Mouse (Mus musculus): Measurements from ENCODE around the gene Fkbp3.

The Fkbp3 gene

DNA sequence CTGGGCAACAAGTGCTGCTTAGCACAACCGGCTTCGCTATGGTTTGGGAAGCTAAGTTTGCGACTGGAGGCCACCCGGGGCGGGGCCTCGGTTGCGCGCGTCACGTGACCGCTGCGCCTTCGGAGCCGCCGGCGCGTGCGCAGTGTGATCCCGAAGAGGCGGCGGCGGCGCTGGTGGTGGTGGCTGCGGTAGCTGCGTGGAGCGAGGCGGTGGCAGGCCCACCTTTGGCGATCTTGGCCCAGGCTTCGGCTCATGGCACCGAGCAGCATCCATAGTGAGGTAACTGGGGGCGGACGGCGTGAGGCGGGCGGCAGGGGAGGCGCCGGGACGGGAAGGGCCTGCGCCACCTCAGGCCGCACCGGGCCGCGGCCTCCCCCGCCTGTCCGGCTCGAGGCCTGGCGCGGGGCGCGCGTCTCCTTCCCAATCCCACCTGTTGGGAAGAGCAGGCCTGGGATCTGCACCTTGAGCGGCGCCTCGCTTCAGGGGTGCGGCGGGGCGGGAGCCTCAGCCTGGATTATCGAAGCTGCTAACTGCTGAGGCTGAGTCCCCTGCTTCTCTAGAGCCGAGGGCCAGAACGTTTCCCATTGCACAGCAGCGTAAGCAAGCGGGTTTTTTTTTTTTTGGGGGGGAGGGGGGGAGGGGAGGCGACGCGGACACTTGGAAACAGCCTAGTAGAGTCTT, 37.5 kb downstream of the Fkbp3 start, which contains the start of gene Prpf39:
Prpf39 (plus strand) TSS at position 144 of the 681 bp plus-strand sequence.
- DNase-seq (ENCODE audit: extremely low read depth, low read depth) = peak; percentile 59

DNA sequence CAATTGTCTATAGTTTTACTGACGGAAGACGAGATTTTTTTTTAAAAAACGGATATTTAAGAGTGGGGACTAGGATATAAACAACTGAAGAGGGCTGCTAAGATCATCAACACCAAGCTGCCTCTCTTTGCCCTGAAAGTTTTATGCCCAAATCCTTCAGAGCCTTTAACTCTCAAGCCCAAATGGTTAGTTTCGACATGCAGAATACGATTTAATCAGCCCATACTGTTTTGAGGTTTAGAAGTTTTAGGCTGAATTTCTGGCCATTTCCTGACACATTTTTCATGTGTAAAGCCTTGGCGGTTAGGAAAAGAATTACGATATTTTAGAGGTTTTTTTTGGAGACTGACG, 38.0 kb downstream of the Fkbp3 start:
- DNase-seq (ENCODE audit: extremely low read depth, low read depth) = no peak

DNA sequence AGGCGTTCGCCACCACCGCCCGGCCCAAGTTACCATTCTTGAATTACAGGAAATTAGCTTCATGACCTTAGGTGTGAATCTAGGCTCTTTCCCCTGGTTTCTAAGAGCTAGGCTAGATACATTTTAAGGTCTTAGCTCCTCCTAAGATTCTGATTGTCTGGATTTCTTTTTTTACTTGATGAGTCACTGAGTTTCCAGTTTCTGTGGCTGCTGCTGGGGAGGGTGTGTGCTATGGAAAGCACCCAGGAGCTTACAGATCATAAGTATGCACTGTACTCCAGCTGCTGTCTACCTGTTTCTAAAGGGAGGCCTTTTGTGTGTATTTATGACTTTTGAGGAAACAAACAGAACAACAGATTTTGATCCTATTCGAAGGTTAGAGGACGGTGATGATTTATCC, 51.0 kb downstream of the Fkbp3 start:
- no peak for DNase-seq (ENCODE audit: extremely low read depth, low read depth)

Measured in MEL-GATA-1-ER (cell line).